Mouse (Mus musculus) limb, embryonic 14.5 days (tissue): ENCODE results near the gene Vmn1r129. TPM values are rescaled to one million over a fixed set of nuclear protein-coding genes. Genes with fewer than 3 reads are reported as not detected.
"Not testable (repeated sequence)": the region's sequence is repeated elsewhere in the genome, so short reads cannot be mapped to it uniquely, and the experiment has no call there.

ENCODE experiments used
- ATAC-seq: fragments of 200-750 bp; cut with Nextera tagmentation; 2 replicates; pipeline ENCODE4 v1.8.0; 2017; ENCODE audit warnings: low read depth, moderate number of reproducible peaks, moderate TSS enrichment; ENCODE audit not compliant: low FRiP score
- DNase-seq: peaks from one replicate; pipeline ENCODE4 v3.0.0-alpha.2; 2015; ENCODE audit warnings: low spot score
- H3K27ac ChIP-seq: fragments of 300-500 bp; sonication (generic); replicated peaks from 2 replicates; pipeline ENCODE4 v1.5.1; 2014; ENCODE audit warnings: low read depth, mild to moderate bottlenecking, low read length, moderate library complexity, mixed read lengths
- H3K27me3 ChIP-seq: fragments of 300-500 bp; sonication (generic); 2 replicates; pipeline ENCODE4 v1.6.1; 2014; ENCODE audit warnings: low read length, mixed read lengths; ENCODE audit not compliant: control insufficient read depth, insufficient read depth
- H3K36me3 ChIP-seq: fragments of 300-500 bp; sonication (generic); 2 replicates; pipeline ENCODE4 v1.6.1; 2014; ENCODE audit warnings: mild to moderate bottlenecking, low read length, moderate library complexity, mixed read lengths; ENCODE audit not compliant: control insufficient read depth, insufficient read depth
- H3K4me1 ChIP-seq: fragments of 300-500 bp; sonication (generic); 2 replicates; pipeline ENCODE4 v1.6.1; 2014; ENCODE audit warnings: antibody characterized with exemption, low read length, mixed read lengths; ENCODE audit not compliant: control insufficient read depth, insufficient read depth
- H3K4me2 ChIP-seq: fragments of 300-500 bp; sonication (generic); replicated peaks from 2 replicates; pipeline ENCODE4 v1.6.1; 2014; ENCODE audit warnings: low read depth, mild to moderate bottlenecking, low read length, moderate library complexity; ENCODE audit not compliant: severe bottlenecking
- H3K4me3 ChIP-seq: fragments of 300-500 bp; sonication (generic); replicated peaks from 2 replicates; pipeline ENCODE4 v1.5.1; 2014; ENCODE audit warnings: low read length
- H3K9ac ChIP-seq: fragments of 300-500 bp; sonication (generic); 2 replicates; pipeline ENCODE4 v1.6.1; 2014; ENCODE audit warnings: mild to moderate bottlenecking, low read depth, low read length, moderate library complexity; ENCODE audit not compliant: severe bottlenecking
- H3K9me3 ChIP-seq: fragments of 300-500 bp; sonication (generic); 2 replicates; pipeline ENCODE4 v1.6.1; 2016; ENCODE audit warnings: low read length; ENCODE audit not compliant: control insufficient read depth
- WGBS: fragments of 180-500 bp; shearing (Covaris S2); extraction: QIAGEN DNeasy Blood & Tissue Kit; methylation state at CpG from one replicate; pipeline ENCODE4 v1.1.7; 2014; 5-methylcytosine and 5-hydroxymethylcytosine counted together
- polyA plus RNA-seq, 2 experiments: library from polyadenylated mRNA; depleted of rRNA in 1 of 2; stranded (reverse) in 1 of 2; unstranded in 1 of 2; fragments of >200 nt; fragmentation: Nextera tagmentation in 1 of 2; extraction: Ambion mirVana in 1 of 2; gene quantifications; 2 replicates each; pipeline versions ENCODE4 v1.2.1 to v1.2.3; 2012 to 2014

The Vmn1r129 gene
- polyA plus RNA-seq (2012; rRNA removed) (not detected in 2 replicates), polyA plus RNA-seq (2014; fragmentation: Nextera tagmentation; extraction: Ambion mirVana) (not detected in 2 replicates)

DNA sequence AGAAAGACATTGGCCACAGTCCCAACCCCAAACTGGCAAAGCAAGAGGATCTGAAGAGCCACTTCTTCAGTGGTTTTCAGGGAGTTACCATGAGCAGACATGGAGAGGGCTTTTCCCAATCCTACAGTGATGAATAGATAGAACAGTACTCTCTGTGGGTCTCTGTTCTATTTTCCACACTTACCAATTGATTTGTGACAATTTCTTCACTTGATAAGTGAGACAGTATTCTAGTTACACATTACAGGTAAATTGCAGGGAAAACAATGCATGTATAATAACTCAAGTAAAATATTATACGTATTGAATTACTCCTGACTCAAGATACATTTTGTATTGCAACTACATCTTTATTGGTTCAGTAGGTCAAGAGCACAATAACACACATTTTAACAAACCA, at the start of gene Vmn1r129:
Gene Vmn1r129 (minus strand): TSS at position 101 of the 400 bp plus-strand sequence.
- not testable (repeated sequence) for ATAC-seq, H3K4me3 ChIP-seq, H3K36me3 ChIP-seq, H3K4me1 ChIP-seq, DNase-seq, H3K27ac ChIP-seq, H3K4me2 ChIP-seq, H3K27me3 ChIP-seq, H3K9ac ChIP-seq, H3K9me3 ChIP-seq
- WGBS = no CpG with 5 or more reads among the region's 1 CpGs

GRCm38 (mm10) chr7:21349073-21349472, 12.0 kb downstream of the Vmn1r129 start, which contains the start of gene Vmn1r128:
Vmn1r128 (plus strand) TSS chr7:21349373.
- not testable (repeated sequence) for H3K9ac ChIP-seq, H3K27ac ChIP-seq, H3K9me3 ChIP-seq, H3K27me3 ChIP-seq, DNase-seq, H3K4me3 ChIP-seq, H3K36me3 ChIP-seq, H3K4me1 ChIP-seq, H3K4me2 ChIP-seq, ATAC-seq
- 80% methylated on average over 1 of the region's 1 CpGs for WGBS

DNA sequence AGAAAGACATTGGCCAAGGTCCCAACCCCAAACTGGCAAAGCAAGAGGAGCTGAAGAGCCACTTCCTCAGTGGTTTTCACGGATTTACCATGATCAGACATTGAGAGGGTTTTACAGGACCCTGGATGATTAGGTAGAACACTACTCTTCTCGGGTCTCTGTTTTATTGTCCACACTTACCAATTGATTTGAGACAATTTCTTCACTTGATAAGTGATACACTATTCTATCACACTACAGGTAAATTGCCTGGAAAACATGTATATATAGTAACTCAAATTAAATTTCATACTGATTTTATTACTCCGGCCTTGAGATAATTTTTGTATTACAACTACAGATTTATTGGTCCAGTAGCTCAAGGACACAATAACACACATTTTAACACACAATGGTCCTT, 41.3 kb downstream of the Vmn1r129 start, which contains the start of gene Vmn1r127:
Gene Vmn1r127 (minus strand): TSS at position 101 of the 400 bp plus-strand sequence.
- H3K27me3 ChIP-seq, DNase-seq, H3K27ac ChIP-seq, ATAC-seq, H3K9ac ChIP-seq, H3K9me3 ChIP-seq, H3K36me3 ChIP-seq, H3K4me2 ChIP-seq, H3K4me1 ChIP-seq, H3K4me3 ChIP-seq: not testable (repeated sequence)
- WGBS = no CpG with 5 or more reads among the region's 3 CpGs

Other genes with a start within 250 kb of the Vmn1r129 start
- gene Vmn1r122, start 227.2 kb downstream of the Vmn1r129 start, polyA plus RNA-seq (2012; rRNA removed) = not detected in 2 replicates
- gene Vmn1r122, start 227.2 kb downstream of the Vmn1r129 start, polyA plus RNA-seq (2014; fragmentation: Nextera tagmentation; extraction: Ambion mirVana) = not detected in 2 replicates
- not detected in 2 replicates for gene Vmn1r123, start 199.1 kb downstream of the Vmn1r129 start, polyA plus RNA-seq (2012; rRNA removed)
- gene Vmn1r123, start 199.1 kb downstream of the Vmn1r129 start, polyA plus RNA-seq (2014; fragmentation: Nextera tagmentation; extraction: Ambion mirVana) = not detected in 2 replicates
- not detected in 2 replicates for gene Gm5157, start 170.9 kb downstream of the Vmn1r129 start, polyA plus RNA-seq (2012; rRNA removed)
- gene Gm5157, start 170.9 kb downstream of the Vmn1r129 start, polyA plus RNA-seq (2014; fragmentation: Nextera tagmentation; extraction: Ambion mirVana) = not detected in 2 replicates
- not detected in 2 replicates for gene Vmn1r124, start 100.7 kb downstream of the Vmn1r129 start, polyA plus RNA-seq (2012; rRNA removed)
- not detected in 2 replicates for gene Vmn1r124, start 100.7 kb downstream of the Vmn1r129 start, polyA plus RNA-seq (2014; fragmentation: Nextera tagmentation; extraction: Ambion mirVana)
- not detected in 2 replicates for gene Vmn1r125, start 89.1 kb downstream of the Vmn1r129 start, polyA plus RNA-seq (2012; rRNA removed)
- gene Vmn1r125, start 89.1 kb downstream of the Vmn1r129 start, polyA plus RNA-seq (2014; fragmentation: Nextera tagmentation; extraction: Ambion mirVana) = not detected in 2 replicates
- gene Vmn1r126, start 59.8 kb downstream of the Vmn1r129 start, polyA plus RNA-seq (2012; rRNA removed) = not detected in 2 replicates
- not detected in 2 replicates for gene Vmn1r126, start 59.8 kb downstream of the Vmn1r129 start, polyA plus RNA-seq (2014; fragmentation: Nextera tagmentation; extraction: Ambion mirVana)
- not detected in 2 replicates for gene Vmn1r127, start 41.4 kb downstream of the Vmn1r129 start, polyA plus RNA-seq (2012; rRNA removed)
- not detected in 2 replicates for gene Vmn1r127, start 41.4 kb downstream of the Vmn1r129 start, polyA plus RNA-seq (2014; fragmentation: Nextera tagmentation; extraction: Ambion mirVana)
- gene Vmn1r128, start 11.9 kb downstream of the Vmn1r129 start, polyA plus RNA-seq (2012; rRNA removed) = not detected in 2 replicates
- not detected in 2 replicates for gene Vmn1r128, start 11.9 kb downstream of the Vmn1r129 start, polyA plus RNA-seq (2014; fragmentation: Nextera tagmentation; extraction: Ambion mirVana)
- gene Gm6882, start 71.5 kb upstream of the Vmn1r129 start, polyA plus RNA-seq (2012; rRNA removed) = not detected in 2 replicates
- not detected in 2 replicates for gene Gm6882, start 71.5 kb upstream of the Vmn1r129 start, polyA plus RNA-seq (2014; fragmentation: Nextera tagmentation; extraction: Ambion mirVana)
- gene Vmn1r130, start 150.5 kb upstream of the Vmn1r129 start, polyA plus RNA-seq (2012; rRNA removed) = not detected in 2 replicates
- not detected in 2 replicates for gene Vmn1r130, start 150.5 kb upstream of the Vmn1r129 start, polyA plus RNA-seq (2014; fragmentation: Nextera tagmentation; extraction: Ambion mirVana)
- not detected in 2 replicates for gene Vmn1r131, start 184.8 kb upstream of the Vmn1r129 start, polyA plus RNA-seq (2012; rRNA removed)
- not detected in 2 replicates for gene Vmn1r131, start 184.8 kb upstream of the Vmn1r129 start, polyA plus RNA-seq (2014; fragmentation: Nextera tagmentation; extraction: Ambion mirVana)